Mouse (Mus musculus) gonadal fat pad, adult 2 months (tissue): ENCODE results near the gene Dpm1. TPM values are rescaled to one million over a fixed set of nuclear protein-coding genes. Genes with fewer than 3 reads are reported as not detected.

Source experiments
- DNase-seq: peaks from one replicate; pipeline ENCODE4 v3.0.0-alpha.2; 2012; ENCODE audit warnings: low read depth
- polyA plus RNA-seq: library from polyadenylated mRNA; depleted of rRNA; stranded (reverse); fragments of >200 nt; gene quantifications from 2 replicates; pipeline ENCODE4 v1.2.3, GENCODE M21; 2012; rRNA removed

Gene Dpm1
- polyA plus RNA-seq, 1 experiment = 25.7 TPM

DNA sequence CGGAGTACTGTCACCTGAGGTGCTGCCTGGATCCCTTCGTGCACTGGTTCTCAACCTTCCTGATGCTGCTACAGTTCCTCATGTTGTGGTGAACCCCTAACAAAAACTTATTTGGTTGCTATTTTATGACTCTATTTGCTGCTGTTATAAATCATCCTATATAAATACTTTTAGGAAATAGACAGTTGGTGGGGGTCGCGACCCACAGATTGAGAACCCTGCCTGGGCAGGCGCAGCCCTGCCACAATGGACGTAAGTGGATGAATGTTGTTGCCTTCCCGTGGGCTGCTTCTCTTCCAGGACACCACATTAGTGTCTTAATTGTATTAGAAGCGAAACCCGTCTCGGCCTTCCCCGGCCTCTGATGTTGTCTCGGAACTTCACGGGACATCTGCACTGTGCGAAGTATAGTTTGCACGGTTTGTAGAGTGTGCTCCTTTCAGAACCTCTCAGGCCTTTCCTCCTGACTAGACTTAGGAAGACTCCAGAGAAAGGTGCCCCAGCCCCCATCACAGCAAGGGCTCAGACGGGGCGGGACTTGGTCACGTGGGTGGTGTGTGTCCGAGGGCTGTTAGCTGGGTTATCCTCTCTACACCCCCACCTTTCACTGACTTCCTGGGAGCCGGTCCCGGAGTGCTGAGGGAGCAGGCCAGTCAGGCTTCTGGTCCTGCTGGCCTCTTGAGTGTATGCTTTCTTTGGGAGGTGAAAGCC is 63.5 kb downstream of the Dpm1 start:
- DNase-seq = no peak

DNA sequence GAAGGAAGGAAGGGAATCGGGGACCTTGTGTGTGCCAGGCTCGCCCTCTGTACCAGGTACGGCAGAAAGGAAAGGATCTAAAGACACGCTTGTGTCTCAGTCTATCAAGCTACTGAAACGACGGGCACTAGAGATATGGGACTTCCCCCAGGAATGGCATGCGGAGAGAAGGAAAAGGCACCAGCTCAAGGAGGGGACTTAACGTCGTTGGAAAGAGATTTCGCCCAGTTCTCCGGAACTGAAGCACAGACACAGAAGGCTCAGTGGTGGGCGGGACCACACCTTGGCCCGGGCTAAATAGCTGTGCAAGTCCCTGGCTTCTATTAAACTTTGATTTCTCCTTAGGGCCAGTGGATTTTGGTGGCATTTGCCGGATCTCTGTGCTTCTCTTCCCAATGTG is 68.4 kb downstream of the Dpm1 start:
- no peak for DNase-seq

DNA sequence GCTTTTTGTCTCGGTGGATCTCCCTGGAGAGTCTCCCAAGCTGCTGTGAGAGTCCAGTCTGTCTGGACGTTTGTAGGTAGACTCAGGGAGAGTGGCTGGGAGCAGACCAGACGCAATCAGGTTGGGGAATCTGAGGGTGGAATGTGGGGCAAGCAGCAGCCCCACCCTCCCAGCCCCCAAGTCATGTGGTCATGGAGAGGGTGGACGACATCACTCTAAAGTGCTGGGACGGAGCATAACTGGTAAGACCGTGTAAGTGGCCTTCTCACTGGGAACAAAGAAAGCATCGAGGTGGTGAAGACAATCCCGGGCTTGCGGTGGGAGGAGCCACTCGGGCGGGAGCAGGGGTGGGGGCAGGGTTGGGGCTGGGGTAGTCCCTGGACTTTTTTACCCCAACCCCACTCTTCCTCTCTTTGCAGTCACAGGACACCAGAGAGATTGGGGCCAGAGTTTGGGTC is 68.8 kb downstream of the Dpm1 start:
- DNase-seq = no peak

DNA sequence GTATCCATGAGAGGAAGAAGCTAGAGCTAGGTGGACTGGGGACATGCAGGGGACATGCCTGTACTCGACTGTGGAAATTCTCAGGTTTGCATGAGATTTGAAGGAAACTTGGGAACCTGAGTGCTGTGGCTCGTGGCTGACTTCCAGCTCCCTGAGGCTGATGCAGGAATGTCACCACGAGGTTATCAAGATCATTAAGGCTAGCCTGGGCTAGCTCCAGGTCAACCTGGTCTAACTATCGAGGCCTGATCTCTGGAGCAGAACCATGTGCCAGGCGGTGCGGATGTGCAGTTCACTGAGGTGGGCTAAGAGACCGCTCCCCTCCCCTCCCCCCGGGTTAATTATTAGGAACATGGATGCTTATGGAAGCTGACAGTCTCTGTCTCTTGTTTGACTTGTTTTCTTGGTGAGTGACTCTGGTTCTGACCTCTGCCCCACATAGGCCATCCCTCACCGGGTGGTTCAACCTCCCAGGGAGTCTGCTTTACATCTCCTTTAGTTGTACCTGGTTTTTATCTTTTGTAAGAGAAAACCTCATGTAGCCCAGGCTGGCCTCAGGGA is 69.9 kb downstream of the Dpm1 start:
- no peak for DNase-seq

Other genes starting within 250 kb of the Dpm1 start
- 1.6 and 2.1 TPM in 2 replicates for gene Ripor3, start 220.0 kb downstream of the Dpm1 start, polyA plus RNA-seq
- 8.9 and 13.0 TPM in 2 replicates for gene Pard6b, start 149.6 kb downstream of the Dpm1 start, polyA plus RNA-seq
- gene Adnp, start 23.5 kb downstream of the Dpm1 start, polyA plus RNA-seq = 15.4 and 21.9 TPM in 2 replicates
- 7.6 and 9.5 TPM in 2 replicates for gene Gm20716, start 227 bp downstream of the Dpm1 start, polyA plus RNA-seq
- 12.1 and 19.9 TPM in 2 replicates for gene Mocs3, start within 50 bp of the Dpm1 start, polyA plus RNA-seq
- 2.1 and 4.7 TPM in 2 replicates for gene Kcng1, start 51.1 kb upstream of the Dpm1 start, polyA plus RNA-seq